Mouse (Mus musculus) erythroblast, embryonic 14.5 days (primary cell): ENCODE measurements around the gene Ydjc. TPM values are rescaled to one million over a fixed set of nuclear protein-coding genes. Genes with fewer than 3 reads are reported as not detected.
"Not testable (repeated sequence)": the region's sequence is repeated elsewhere in the genome, so short reads cannot be mapped to it uniquely, and the experiment has no call there.

Source experiments
- H3K27me3 ChIP-seq: 2 replicates; pipeline ENCODE4 v1.6.1; 2012; ENCODE audit warnings: inconsistent platforms; ENCODE audit not compliant: control insufficient read depth
- H3K36me3 ChIP-seq: 2 replicates; pipeline ENCODE4 v1.6.1; 2012; ENCODE audit warnings: mild to moderate bottlenecking, inconsistent platforms; ENCODE audit not compliant: control insufficient read depth
- H3K4me1 ChIP-seq: 2 replicates; pipeline ENCODE4 v1.6.1; 2012; ENCODE audit warnings: inconsistent platforms; ENCODE audit not compliant: control insufficient read depth
- H3K4me3 ChIP-seq: replicated peaks from 2 replicates; pipeline ENCODE3; 2012; ENCODE audit warnings: moderate library complexity, mild to moderate bottlenecking, inconsistent platforms
- H3K9me3 ChIP-seq: 2 replicates; pipeline ENCODE4 v1.6.1; 2012; ENCODE audit warnings: low read length, inconsistent platforms, mixed read lengths; ENCODE audit not compliant: control insufficient read depth
- GATA1 ChIP-seq: IDR thresholded peaks from 2 replicates; pipeline ENCODE4 v1.6.1; 2012; ENCODE audit warnings: low read length, inconsistent platforms, mixed read lengths
- TAL1 ChIP-seq: IDR thresholded peaks from 3 replicates; pipeline ENCODE4 v1.6.1; 2012; ENCODE audit warnings: low read length, inconsistent platforms, mixed read lengths
- polyA plus RNA-seq: library from polyadenylated mRNA; stranded (reverse); fragments of >175 nt; gene quantifications from 2 replicates; pipeline ENCODE4 v1.2.3, GENCODE M21; 2012

Gene Ydjc
- polyA plus RNA-seq, 1 experiment, result 0.46 TPM

DNA sequence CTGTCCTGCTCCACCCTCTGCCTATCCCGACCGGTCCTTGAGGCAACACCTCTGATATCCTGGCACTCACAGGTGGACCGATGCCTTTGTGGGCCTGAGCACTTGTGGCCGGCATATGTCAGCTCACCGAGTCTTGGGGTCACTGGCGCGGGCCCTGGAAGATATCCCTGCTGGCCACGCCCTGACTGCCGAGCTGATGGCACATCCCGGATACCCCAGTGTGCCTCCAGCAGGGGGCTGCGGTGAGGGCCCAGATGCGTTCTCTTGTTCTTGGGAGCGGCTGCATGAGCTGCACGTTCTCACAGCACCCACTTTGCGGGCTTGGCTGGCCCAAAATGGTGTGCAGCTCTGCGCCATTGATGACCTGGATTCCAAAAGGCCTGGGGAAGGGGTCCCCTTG lies 3.7 kb downstream of the Ydjc start:
- peaks cover 25% of the 10 kb centered on the region for H3K36me3 ChIP-seq
- no peak for TF ChIP-seq GATA1
- TF ChIP-seq TAL1, result no peak
- no peaks in the 10 kb centered on the region for H3K9me3 ChIP-seq
- peaks cover 23% of the 10 kb centered on the region for H3K4me1 ChIP-seq
- peaks cover 8% of the 10 kb centered on the region for H3K27me3 ChIP-seq
- H3K4me3 ChIP-seq, result peak overlapping the region; percentile 66

DNA sequence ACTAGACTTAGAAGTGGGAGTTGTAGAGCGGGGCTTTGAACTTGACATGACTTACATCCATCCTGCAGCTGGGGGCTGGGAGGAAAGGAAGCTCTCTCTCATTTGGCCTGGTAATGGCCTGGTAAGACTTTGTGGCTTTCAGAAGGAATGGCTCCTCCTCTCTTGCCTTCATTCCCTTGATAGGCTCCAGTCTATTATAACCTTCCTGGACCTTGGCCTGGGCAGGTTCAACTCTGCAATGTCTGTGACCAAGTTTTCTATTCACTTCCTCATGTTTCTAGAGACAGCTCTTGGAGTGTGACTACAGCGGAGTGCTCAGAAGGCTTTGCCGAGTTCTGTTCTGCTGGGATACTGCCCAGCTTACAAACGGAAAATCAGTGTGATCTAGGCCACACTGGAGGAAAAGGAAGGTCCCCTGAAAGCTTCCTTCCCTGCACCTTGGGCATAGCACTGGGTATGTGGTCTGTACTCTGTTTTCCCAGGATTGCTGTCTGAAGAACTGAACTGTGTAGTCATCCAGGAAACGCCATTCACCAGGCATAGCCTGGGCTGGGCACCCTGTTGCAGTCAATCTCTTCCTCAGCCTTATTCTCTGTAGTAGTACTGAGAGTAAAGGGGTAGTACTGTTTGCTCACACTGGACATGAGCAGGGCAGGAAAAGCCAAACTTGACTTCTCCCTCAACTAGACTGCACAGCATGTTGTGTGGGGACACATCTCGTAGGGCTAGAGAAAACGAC lies 6.3 kb downstream of the Ydjc start:
- peaks cover 48% of the 10 kb centered on the region for H3K36me3 ChIP-seq
- no peak overlapping the region for H3K4me3 ChIP-seq
- H3K4me1 ChIP-seq, result peaks cover 20% of the 10 kb centered on the region
- no peaks in the 10 kb centered on the region for H3K9me3 ChIP-seq
- H3K27me3 ChIP-seq, result peaks cover 8% of the 10 kb centered on the region
- TF ChIP-seq GATA1 (no peak), TAL1 (no peak)

DNA sequence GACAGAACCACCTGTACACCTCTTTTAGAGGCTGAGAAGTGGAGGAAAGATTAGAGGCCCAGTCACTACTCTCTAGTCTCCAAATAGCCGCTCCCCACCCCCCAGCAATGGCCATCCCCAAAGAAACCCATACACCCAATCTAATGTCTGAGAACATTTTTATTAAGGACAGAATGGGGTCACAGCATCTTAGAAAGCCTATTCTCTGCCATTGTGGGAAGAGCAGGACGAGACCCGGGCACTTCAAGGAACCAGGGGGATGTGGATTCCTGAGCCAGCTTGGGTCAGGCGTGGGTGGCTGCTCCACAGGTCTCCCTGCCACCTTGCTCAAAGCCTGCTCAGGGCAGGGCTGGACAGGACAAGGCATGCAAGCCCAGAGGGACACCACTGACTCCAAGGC lies 7.5 kb downstream of the Ydjc start:
- Histone ChIP-seq H3K27me3 (peaks cover 8% of the 10 kb centered on the region), H3K9me3 (no peaks in the 10 kb centered on the region), H3K4me3 (no peak overlapping the region), H3K36me3 (peaks cover 60% of the 10 kb centered on the region), H3K4me1 (peaks cover 17% of the 10 kb centered on the region)
- no peak for TF ChIP-seq GATA1
- TF ChIP-seq TAL1, result no peak

DNA sequence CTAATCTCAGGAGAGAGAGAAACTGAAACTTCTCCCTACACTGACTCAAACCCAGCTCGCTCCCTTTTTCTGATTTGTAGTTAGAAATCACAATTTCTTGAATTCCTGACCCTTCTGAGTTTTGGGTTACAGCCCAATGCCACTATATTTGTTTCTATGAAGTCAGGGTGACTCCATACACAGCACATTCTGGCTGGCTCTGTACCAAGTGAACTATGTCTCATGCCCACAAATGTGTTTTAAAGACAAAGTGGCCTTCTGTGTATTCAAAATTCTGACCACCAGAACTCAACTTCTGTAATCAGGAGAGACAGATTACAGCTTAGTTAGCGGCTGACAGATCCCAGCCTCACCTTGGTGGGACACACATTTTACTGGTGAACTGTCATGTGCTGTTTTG lies 9.9 kb downstream of the Ydjc start:
- no peaks in the 10 kb centered on the region for H3K4me1 ChIP-seq
- H3K9me3 ChIP-seq, result no peaks in the 10 kb centered on the region
- H3K27me3 ChIP-seq, result no peaks in the 10 kb centered on the region
- H3K4me3 ChIP-seq, result no peak overlapping the region
- H3K36me3 ChIP-seq, result peaks cover 85% of the 10 kb centered on the region
- no peak for TF ChIP-seq TAL1
- no peak for TF ChIP-seq GATA1

DNA sequence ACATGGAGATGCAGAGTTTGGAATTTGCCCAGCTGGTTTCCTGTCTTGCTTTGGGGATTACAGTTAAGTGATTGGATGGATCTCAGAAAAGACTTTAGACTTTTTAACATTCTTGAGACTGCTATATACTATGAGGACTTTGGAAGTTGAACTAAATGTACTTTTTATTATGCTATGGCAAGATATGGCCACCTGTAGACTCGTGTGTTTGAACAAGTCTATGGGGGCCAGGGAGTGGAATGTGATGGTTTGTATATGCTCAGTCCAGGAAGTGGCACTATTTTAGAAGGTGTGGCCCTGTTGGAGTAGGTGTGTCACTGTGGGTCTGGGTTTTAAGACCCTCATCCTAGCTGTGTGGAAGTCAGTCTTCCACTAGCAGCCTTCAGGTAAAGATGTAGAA lies 21.1 kb downstream of the Ydjc start:
- not testable (repeated sequence) for H3K4me3 ChIP-seq, H3K27me3 ChIP-seq, H3K9me3 ChIP-seq, H3K4me1 ChIP-seq
- H3K36me3 ChIP-seq, result peaks cover 84% of the 10 kb centered on the region

DNA sequence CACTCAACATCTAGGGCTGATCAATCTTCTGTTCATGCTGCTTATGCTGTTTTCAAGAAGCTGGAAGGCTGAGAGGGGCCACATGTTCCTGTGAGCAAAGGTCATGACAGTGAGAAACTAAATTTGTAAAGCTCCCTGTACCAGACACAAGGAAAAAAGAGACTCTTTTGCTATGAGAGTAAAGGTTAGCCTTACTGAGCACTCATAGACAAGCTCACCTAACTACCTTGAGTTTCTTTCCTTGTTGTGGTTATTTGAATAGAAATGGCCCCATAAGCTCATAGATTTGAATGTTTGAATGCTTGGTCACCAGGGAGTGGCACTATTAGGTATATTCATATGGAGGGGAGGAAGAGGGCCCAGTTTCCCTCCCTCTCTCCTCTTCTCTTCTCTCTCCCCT lies 22.8 kb downstream of the Ydjc start:
- peaks cover 90% of the 10 kb centered on the region for H3K36me3 ChIP-seq
- H3K9me3 ChIP-seq, result no peaks in the 10 kb centered on the region
- H3K27me3 ChIP-seq, result no peaks in the 10 kb centered on the region

DNA sequence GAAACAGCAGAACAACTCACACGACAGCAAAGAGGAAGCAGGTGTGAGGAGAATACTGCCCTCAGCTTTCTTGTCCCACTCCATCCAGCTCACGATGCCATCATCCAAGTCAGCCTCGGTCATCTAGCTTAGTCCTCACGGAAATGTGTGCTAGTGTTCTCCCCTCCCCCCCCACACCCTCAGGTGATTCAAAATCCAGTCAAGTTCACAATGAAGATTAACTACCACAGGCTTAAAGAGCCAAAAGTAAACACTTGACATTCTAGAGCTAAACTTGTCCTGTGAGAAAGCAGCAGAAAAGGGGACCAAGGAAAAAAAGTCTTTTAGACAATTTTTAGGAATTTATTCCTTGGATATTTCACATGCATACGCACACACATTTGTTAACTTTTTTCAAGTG lies 23.6 kb downstream of the Ydjc start:
- TF ChIP-seq GATA1, result no peak
- TF ChIP-seq TAL1, result no peak
- Histone ChIP-seq H3K27me3 (no peaks in the 10 kb centered on the region), H3K9me3 (no peaks in the 10 kb centered on the region), H3K4me3 (no peak overlapping the region), H3K4me1 (no peaks in the 10 kb centered on the region), H3K36me3 (peaks cover 92% of the 10 kb centered on the region)

More for the DNA sequence above, 22.8 kb downstream of the Ydjc start:
- Histone ChIP-seq H3K4me1 (no peaks in the 10 kb centered on the region), H3K4me3 (no peak overlapping the region)
- no peak for TF ChIP-seq TAL1
- TF ChIP-seq GATA1, result no peak

DNA sequence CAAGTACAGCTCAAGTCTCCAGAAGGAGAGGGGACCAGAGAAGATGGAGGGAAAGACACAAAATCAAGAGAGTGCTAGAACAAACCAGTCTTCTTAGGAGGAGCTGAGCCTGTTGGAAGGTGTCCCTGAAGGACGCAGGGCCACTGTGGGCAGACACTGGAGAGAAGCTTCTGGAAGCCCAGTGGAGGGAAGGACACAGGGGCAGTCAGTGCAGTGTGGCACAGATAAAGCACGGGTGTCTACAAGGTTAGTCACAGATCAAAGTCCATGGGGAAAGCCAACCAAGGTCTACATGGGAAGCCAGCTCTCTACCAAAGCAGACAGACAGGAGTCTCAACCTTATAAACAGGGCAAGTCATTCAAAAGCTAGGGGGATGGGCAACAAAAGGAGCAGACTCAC lies 31.3 kb downstream of the Ydjc start:
- H3K4me1 ChIP-seq, result peaks cover 7% of the 10 kb centered on the region
- no peak overlapping the region for H3K4me3 ChIP-seq
- H3K9me3 ChIP-seq, result no peaks in the 10 kb centered on the region
- peaks cover 74% of the 10 kb centered on the region for H3K36me3 ChIP-seq
- TF ChIP-seq GATA1 (no peak), TAL1 (no peak)
- H3K27me3 ChIP-seq, result no peaks in the 10 kb centered on the region

DNA sequence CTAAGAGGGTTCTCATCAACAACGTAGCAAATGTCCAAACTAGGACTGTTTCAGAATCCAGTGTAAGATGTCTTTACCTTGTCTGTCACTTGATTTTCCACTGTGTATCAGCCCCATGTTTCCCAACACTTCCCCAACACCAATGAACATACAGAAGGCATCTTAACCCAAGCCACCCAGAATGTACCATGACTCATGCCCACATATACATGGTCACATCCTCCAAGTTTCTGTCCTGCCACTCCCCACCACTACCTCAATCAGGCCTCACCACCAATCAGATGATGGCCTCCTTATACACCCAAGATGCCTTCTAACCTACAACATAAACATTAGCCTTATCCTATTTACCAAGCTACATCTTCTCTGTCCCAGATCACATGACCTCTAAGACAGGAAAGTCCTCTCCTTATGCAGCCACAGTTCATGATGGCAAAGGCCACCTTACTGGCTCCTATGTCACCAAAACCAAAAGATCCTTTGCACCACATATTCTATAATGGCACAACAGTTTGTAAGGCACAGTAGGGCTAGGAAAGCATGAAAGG lies 33.3 kb downstream of the Ydjc start:
- Histone ChIP-seq H3K4me3 (no peak overlapping the region), H3K4me1 (peaks cover 8% of the 10 kb centered on the region), H3K27me3 (no peaks in the 10 kb centered on the region), H3K36me3 (peaks cover 62% of the 10 kb centered on the region), H3K9me3 (no peaks in the 10 kb centered on the region)
- TF ChIP-seq TAL1, result no peak
- no peak for TF ChIP-seq GATA1

DNA sequence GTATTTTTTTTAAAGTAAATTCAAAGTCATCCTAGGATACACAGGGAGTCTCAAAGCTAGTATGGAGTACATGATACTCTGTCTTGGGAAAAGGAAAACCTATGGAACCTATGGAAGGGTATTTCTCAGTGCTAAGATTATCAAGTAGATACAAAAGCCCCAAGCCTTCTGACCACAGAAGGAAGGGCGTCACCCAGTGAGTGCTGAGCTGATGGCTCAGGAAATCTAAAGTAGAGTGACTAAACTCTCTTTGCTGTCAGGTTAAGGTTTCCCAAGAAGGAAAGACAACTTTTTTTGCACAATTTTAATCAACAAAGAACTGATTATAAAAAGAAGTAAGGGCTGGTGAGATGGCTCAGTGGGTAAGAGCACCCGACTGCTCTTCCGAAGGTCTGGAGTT lies 35.3 kb downstream of the Ydjc start:
- Histone ChIP-seq H3K4me1 (peaks cover 8% of the 10 kb centered on the region), H3K27me3 (no peaks in the 10 kb centered on the region), H3K36me3 (peaks cover 48% of the 10 kb centered on the region), H3K4me3 (no peak overlapping the region), H3K9me3 (no peaks in the 10 kb centered on the region)
- TF ChIP-seq GATA1 (no peak), TAL1 (no peak)
